ENCODE assay signal across 8 mouse cellular contexts in genomic region chr4:142165835-142166701, GRCm38 (mm10).
A peak's percentile ranks its signal among the peaks of the same experiment; 100 is the strongest.
DNase-seq lines count a peak whose midpoint lies in the region; ATAC-seq and TF ChIP-seq lines count a peak whose summit lies in the region.

No protein-coding gene starts in this region.

- H3K4me1 ChIP-seq in cerebellum, adult 2 months (ENCODE audit: control insufficient read depth, insufficient read depth, low read length): peaks cover 5% of the 10 kb centered on the region

- WGBS in cerebellum, adult 2 months: 60% methylated on average over 18 of the region's 18 CpGs

- H3K27me3 ChIP-seq in cerebellum, adult 2 months (ENCODE audit: control insufficient read depth, insufficient read depth, low read length): no peaks in the 10 kb centered on the region

- TF ChIP-seq CTCF in cerebellum, adult 2 months (IDR thresholded peaks at IDR 0.05; ENCODE audit: borderline replicate concordance, insufficient read depth, low read depth, low read length): no peak

- no peak for DNase-seq in cerebellum, adult 2 months
- peak; percentile 79 for DNase-seq in adrenal gland, adult 2 months
- DNase-seq in heart, adult 9 months (ENCODE audit: low spot score in 2 of 2): peak; percentile 85 to 92
- DNase-seq in kidney, postnatal 14 days: peak; percentile 86
- peak; percentile 78 to 88 for DNase-seq in lung, postnatal 4 days
- DNase-seq in frontal cortex, adult 2 months (ENCODE audit: extremely low spot score in 1 of 2, low spot score in 1 of 2): no peak
- DNase-seq in spleen, postnatal 14 days (ENCODE audit: low spot score in 2 of 2): no peak

- no peak for ATAC-seq in cerebellum, adult (ENCODE audit: insufficient number of reproducible peaks, low FRiP score, low TSS enrichment)

- no peak overlapping the region for H3K4me3 ChIP-seq in cerebellum, adult 2 months (replicated peaks; ENCODE audit: insufficient read depth, low read depth, low read length)

- no peak for TF ChIP-seq POLR2A in cerebellum, adult 2 months (IDR thresholded peaks at IDR 0.05; ENCODE audit: borderline replicate concordance, insufficient read depth, low read length)

- H3K27ac ChIP-seq in cerebellum, adult 2 months (ENCODE audit: insufficient read depth, low read length): 0 out of 2 replicates have a peak overlapping the region, but pooled peaks have one; percentile 1

Comparison
In these comparisons a context has a peak if more than half of its experiments do, and no peak if none do; other contexts are left out.
1. DNase-seq: peak in adrenal gland, adult 2 months (single experiment), heart, adult 9 months (2 of 2), kidney, postnatal 14 days (single experiment) and lung, postnatal 4 days (2 of 2); none in cerebellum, adult 2 months (0 of 2), frontal cortex, adult 2 months (0 of 2) and spleen, postnatal 14 days (0 of 2).